Mouse (Mus musculus) brown adipose tissue, adult 24 weeks (tissue): ENCODE results near the gene Ptpre. TPM values are rescaled to one million over a fixed set of nuclear protein-coding genes. Genes with fewer than 3 reads are reported as not detected.
A peak's percentile ranks its signal among the peaks of the same experiment; 100 is the strongest.
"Not testable (repeated sequence)": the region's sequence is repeated elsewhere in the genome, so short reads cannot be mapped to it uniquely, and the experiment has no call there.

Experiments
- H3K27ac ChIP-seq: fragments of 200-500 bp; replicated peaks from 2 replicates; pipeline ENCODE4 v1.5.1; 2012; ENCODE audit warnings: low read depth, mild to moderate bottlenecking, low read length
- H3K4me1 ChIP-seq: fragments of 200-500 bp; 2 replicates; pipeline ENCODE4 v1.6.1; 2012; ENCODE audit warnings: low read length, mixed read lengths; ENCODE audit not compliant: control insufficient read depth, insufficient read depth, insufficient read length
- H3K4me3 ChIP-seq: fragments of 200-500 bp; 2 replicates; pipeline ENCODE4 v1.5.1; 2012; ENCODE audit warnings: low read depth, mild to moderate bottlenecking, low read length, moderate library complexity; ENCODE audit not compliant: insufficient read depth
- polyA plus RNA-seq: library from polyadenylated mRNA; stranded (reverse); fragments of >200 nt; gene quantifications from 2 replicates; pipeline ENCODE4 v1.2.4, GENCODE M21; 2012; ENCODE audit not compliant: missing spikeins, insufficient read depth, insufficient read length

The Ptpre gene
- polyA plus RNA-seq, 1 experiment, result 1.5 TPM

DNA sequence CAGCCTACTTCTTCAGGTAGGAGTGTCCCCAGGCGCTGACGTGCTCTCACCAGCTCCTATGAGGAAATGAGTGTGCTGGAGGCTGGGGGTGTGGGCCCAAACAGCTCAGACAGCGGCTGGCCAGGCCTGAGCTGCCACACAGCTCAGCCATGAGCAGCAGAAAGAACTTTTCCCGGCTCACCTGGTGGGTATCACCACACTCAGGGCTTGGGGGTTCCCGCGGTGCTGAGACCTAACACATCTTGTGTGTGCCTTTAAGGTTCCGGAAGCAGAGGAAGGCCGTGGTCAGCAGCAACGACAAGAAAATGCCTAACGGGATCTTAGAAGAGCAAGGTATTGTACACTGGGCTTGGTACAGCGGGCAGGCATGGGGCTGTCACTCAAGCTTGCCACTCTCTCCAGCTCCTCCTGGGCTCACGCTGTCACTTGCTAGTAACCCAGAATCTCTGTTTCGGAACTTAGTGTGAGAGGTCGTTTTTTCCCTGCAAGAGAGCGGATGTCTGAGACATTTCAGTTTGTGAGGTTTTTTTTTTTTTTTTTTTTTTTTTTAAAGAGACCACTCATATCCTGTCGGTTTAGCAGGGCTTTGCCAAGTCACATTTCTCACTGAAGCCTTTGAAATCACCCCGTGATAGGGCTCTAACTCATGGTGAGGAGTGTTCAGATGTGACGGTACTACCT is 114.7 kb downstream of the Ptpre start:
- H3K4me3 ChIP-seq, result peak overlapping the region; percentile 56
- H3K4me1 ChIP-seq, result peaks cover 16% of the 10 kb centered on the region
- H3K27ac ChIP-seq, result peak overlapping the region; percentile 86

DNA sequence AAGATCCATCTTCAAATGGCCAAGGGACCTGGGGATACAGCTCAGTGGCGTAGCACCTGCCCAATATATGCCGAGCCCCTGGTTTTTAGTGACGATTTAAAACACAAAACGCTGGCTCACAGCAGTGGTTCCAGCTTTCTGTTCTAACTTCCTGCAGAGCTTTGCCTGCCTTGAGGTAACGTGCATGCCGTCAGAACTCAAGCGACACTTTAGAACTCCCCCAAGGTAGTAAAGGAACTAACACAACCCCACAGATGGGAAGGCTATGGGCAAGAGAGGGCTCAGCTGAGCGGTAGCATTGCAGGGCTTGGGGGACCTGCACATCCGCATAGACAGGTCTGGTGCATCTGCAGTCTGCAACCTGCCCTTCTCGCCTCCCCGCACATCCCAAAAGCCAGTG is 115.5 kb downstream of the Ptpre start:
- H3K27ac ChIP-seq, result peak overlapping the region; percentile 79
- peak overlapping the region; percentile 56 for H3K4me3 ChIP-seq

DNA sequence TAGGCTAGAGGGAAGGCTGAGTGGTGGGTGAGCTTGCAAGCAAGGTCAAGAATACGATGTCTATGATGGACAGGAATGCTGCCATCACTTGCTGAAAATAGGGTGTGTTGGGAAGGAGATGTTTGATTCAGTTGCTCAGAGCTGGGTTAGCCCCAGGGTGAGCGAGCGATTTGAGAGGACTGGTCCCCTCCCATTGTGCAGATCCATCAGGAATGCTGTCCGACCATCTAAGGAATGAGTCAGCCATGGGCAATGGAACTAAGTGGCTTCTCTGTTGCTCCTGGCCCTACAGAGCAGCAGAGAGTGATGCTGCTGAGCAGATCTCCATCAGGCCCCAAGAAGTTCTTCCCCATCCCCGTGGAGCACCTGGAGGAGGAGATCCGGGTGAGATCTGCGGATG is 116.3 kb downstream of the Ptpre start:
- Histone ChIP-seq H3K27ac (0 out of 2 replicates have a peak overlapping the region, but pooled peaks have one; percentile 15), H3K4me3 (peak overlapping the region; percentile 56; the same call in 1 of the 2 replicates), H3K4me1 (peaks cover 16% of the 10 kb centered on the region)

More for the DNA sequence above, 115.5 kb downstream of the Ptpre start:
- peaks cover 16% of the 10 kb centered on the region for H3K4me1 ChIP-seq

DNA sequence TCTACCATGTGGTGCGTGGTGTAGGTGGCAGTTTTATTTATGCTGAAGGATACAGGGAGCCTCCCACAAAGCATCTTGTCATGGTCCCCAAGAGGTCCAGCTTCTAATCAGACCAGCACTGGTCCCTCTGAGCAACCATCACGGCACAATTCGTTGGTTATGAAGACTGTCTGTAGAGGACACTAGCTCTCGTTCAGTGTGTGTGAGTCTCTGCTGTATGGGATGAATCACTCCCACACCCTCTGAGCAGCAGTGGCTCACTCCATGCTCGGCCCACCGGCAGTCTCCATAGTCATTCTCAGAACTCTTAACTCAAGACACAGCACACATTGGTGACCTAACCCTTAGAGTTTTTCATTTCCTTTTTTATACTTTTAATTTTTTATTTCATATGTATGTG is 117.0 kb downstream of the Ptpre start:
- Histone ChIP-seq H3K4me3 (no peak overlapping the region; the same call in 1 of the 2 replicates), H3K4me1 (peaks cover 11% of the 10 kb centered on the region), H3K27ac (peak overlapping the region; percentile 59; the same call in 1 of the 2 replicates)

DNA sequence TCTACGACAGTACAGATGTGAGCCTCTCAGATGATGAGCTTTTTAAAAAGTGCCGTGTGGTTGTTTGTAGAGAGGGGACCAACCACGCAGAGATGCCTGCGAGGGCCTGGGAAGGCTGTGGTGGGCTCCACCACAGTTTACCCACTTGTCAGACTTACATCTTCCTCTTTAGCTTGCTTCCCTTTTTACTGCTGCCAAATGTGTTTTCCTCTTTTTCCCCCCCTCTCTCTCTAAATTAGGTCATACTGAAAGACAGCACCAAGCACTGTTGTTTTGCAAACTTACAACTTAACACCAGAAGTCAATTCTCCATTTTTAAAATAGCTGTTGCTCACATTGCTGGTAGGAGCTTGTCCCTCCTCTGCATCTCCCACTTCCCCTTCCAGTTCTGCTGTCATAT is 117.8 kb downstream of the Ptpre start:
- Histone ChIP-seq H3K27ac (peak overlapping the region; percentile 59), H3K4me1 (peaks cover 6% of the 10 kb centered on the region; the same call in 1 of the 2 replicates), H3K4me3 (no peak overlapping the region)

DNA sequence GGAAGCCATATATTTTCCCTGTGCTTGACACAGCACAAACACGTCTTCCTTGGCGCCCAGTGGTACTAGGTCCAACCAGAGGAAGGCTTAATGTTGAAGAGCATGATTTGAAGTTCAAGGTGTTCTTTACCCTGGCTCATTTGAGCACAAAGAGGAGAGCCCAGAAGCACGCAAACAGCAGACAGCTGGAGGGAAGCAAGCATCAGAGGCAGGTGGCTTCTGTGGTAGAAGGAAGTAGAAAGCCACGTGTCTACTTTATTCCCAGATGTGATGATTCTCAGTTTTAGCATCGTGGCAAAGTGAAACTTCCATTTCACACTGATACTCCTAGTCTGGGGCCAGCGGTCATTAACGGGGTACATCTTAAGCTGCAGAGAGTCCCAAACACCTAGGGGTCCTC is 120.9 kb downstream of the Ptpre start:
- H3K27ac ChIP-seq, result no peak overlapping the region
- H3K4me1 ChIP-seq, result no peaks in the 10 kb centered on the region
- H3K4me3 ChIP-seq, result no peak overlapping the region

DNA sequence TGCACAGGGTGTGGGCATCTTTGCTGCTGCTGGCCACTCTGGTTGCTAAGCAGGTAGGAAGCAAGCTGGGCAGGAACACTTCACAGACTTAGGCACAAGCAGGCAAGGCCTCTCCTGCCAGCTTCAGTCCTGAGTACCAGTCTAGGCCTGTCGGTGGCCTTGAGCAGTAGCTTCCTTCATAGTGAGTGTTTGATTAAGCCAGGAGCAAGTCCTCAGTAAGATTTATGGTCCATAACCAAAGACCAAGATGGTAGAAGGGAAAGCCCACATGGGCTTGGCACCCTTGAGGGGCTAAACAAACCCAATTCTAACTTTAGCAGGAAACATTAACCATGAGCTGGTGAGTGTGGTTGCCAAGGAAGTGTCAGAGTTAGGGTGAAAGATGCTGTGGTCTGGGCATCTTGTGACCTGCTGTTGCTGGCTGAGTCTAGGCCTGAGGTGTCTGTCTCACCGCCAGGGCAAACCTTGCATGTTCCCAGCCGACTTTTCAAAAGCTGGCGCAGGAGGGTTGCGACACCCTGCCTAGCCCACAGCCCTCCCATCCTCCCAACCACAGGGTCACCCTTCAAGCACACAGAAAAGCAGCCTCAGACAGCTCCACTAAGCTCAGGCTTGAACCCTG is 122.1 kb downstream of the Ptpre start:
- Histone ChIP-seq H3K4me3 (no peak overlapping the region), H3K27ac (no peak overlapping the region), H3K4me1 (no peaks in the 10 kb centered on the region)

DNA sequence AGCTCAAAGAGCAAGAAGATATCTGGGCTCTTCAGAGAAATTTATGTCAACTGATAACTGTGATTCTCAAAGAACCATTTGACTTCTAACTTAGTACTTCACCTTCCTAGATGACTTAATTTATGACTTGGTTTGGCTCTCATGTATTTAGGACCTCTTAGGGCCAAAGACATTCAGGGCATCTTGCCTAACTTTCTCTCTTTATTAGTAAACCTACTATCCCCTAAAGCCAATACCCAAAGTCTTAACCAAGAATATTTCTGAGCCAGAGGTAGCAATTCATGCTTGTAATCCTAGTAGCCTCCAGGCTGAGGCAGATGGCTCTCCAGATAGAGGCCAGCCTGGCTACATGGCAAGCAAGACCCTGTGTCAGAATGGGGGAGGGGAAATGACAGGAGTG is 123.0 kb downstream of the Ptpre start:
- Histone ChIP-seq H3K27ac (no peak overlapping the region), H3K4me1 (no peaks in the 10 kb centered on the region), H3K4me3 (no peak overlapping the region)

DNA sequence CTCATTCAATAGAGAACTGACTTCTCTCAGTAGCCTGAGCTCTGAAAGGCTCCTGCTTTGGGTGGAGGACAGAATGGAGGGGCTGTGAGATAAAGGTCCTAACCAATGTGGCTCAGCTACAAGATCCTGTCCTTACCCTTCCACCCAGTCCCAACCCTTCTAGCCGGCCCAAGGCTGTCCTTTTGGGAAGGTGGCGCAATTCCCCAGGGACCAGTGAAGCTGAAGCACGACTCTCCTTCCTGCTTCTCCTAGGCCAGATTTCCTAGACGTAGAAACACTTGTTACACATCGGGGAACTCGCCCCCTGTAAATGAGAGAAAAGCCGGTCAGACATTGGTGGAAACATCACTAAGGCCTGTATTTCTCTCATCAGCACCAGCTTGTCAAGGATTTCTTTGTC is 126.9 kb downstream of the Ptpre start:
- Histone ChIP-seq H3K4me3 (no peak overlapping the region), H3K4me1 (no peaks in the 10 kb centered on the region), H3K27ac (no peak overlapping the region)

DNA sequence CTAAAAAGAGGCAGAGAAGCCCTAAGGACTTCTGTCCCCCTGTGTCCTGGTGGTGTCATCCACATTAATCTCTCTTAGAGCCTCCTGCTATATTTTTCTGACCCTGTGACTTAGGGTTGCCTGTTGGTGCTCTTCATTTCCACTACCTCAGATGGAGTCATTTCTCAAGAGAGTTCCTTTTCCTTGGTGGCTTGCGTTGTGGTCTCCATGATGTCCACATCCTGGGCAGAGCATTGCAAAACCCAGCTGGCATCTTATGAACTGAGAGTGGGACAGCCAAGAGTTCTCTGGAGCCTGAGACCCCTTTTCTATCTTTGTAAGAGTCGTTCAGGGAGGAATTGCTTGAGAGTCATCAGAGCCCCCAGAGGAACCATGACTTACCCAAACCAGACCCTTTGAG is 129.0 kb downstream of the Ptpre start:
- Histone ChIP-seq H3K4me1 (no peaks in the 10 kb centered on the region), H3K27ac (no peak overlapping the region), H3K4me3 (no peak overlapping the region)

DNA sequence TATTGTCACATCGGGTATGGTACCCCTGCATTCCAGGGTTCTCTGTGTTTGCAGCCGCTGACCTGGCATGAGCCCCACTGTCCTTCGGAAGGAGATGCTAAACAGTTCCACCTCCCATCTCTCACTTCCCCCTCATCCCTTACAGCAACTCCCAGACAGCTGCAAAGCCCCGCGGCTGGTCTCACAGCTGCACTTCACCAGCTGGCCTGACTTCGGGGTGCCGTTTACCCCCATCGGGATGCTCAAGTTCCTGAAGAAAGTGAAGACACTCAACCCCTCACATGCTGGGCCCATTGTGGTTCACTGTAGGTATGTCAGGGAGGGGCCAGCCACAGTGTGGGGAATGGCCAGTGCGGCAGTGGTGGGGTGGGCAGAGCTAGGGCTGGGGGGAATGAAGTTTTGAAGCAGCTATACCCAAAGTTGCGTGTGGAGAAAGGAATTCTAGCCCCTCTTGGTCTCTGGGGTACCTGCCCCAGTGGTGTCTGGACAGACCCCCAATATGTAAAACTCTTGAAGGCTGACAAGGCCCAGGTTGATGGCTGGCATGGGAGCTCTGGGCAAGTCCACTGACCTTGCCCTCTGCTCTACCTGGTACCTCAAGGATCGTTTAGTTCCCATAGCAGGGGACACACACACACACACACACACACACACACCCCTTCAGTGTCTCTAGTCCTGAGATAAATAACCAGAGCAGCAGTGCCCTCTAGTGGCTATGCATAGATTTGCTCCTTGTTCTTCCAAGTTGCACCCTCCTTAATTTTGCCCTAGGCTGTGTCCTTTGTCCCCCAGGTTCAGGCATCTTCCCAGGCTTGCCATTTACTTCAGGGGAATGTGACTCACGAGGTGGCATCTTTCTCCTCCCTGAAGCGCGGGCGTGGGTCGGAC is 131.8 kb downstream of the Ptpre start:
- Histone ChIP-seq H3K4me3 (no peak overlapping the region), H3K27ac (no peak overlapping the region), H3K4me1 (no peaks in the 10 kb centered on the region)

DNA sequence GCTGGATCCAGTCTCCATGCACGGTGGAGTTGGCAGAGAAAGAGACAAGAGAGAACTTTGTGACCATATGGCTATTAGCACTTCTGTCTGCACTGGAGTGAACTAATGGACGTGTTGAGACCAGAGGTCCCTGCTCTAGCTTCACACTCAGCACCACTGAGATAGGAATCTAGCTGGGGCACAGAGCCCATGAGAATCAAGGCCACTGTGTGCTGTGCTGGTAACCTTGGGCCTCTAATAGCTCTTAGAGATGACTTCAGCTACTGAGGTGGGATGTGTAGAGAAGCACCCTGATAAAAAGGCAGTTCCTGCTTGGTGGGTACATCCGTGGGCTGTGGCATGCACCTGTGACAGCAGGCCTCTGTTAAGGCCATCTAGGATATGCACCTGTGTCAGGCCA is 136.3 kb downstream of the Ptpre start:
- Histone ChIP-seq H3K4me3 (no peak overlapping the region), H3K4me1 (no peaks in the 10 kb centered on the region), H3K27ac (no peak overlapping the region)

DNA sequence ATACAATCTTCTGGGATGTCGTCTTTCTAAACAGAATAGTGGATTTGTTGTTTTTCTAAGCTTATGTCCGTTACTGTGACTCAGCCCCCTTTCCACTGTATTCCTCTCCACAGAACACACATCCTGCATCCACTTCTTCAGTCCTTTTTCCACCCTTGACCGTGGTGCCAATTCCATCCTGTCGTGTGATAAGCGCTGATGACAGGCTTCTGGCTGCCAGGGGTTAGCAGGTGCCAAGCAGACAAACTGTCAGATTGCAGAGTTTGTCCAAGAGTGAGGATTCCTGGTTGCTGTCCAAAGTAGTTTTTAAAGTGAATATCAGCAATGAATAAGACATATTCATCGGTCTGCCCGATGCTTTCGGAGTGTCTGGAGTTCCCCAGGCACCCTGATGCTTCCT is 139.4 kb downstream of the Ptpre start:
- no peak overlapping the region for H3K27ac ChIP-seq
- H3K4me1 ChIP-seq, result no peaks in the 10 kb centered on the region
- no peak overlapping the region for H3K4me3 ChIP-seq

DNA sequence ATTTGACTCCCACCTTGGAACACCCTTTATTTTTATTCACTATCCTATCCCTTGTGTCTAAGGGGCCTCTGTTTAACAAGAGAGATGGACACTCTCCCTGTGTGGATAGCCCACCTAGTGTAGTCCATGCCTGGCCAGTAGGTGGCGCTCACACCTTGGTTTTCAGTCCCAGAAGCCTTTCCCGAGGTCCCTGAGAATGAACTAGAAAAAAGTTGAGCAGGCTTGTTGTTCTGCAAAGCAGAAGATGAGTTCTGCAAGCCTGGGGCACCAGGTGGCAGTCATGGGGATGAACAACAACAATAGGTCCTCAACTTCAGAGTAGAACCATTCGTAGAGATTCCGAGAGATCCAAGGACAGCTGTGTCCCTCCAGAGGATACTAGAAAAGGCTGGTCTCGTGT is 143.1 kb downstream of the Ptpre start:
- no peak overlapping the region for H3K27ac ChIP-seq
- no peaks in the 10 kb centered on the region for H3K4me1 ChIP-seq

DNA sequence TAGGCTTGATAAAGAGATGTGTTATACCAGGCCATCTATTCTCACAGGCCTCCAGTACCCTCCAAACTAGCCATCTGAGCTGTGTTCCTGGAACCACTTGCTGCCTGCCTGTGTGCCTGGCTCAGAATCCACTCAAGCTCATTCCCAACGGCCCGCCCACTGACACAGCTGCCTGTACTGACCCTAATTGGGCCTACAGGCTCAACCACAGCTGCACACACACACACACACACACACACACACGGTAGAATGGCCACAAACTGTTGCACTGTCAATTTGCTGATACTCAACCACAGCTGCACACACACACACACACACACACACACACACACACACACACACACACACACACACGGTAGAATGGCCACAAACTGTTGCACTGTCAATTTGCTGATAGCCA is 146.8 kb downstream of the Ptpre start:
- H3K27ac ChIP-seq, H3K4me1 ChIP-seq, H3K4me3 ChIP-seq: not testable (repeated sequence)

More for the DNA sequence above, 143.1 kb downstream of the Ptpre start:
- H3K4me3 ChIP-seq, result no peak overlapping the region
